Mouse (Mus musculus) urinary bladder, postnatal 4 days (tissue): Measurements from ENCODE around the gene Ankef1.

Experiments
- DNase-seq, 2 experiments: peaks; one replicate each; pipeline ENCODE4 v3.0.0; 2021 to 2022; ENCODE audit warnings: low spot score in 2 of 2

Ankef1 gene

GRCm38 (mm10) chr2:136600651-136601170, 99.0 kb downstream of the Ankef1 start:
- no peak for DNase-seq

GRCm38 (mm10) chr2:136601206-136601605, 99.5 kb downstream of the Ankef1 start:
- DNase-seq = no peak
